Mouse (Mus musculus) testis, postnatal 14 days (tissue): ENCODE results near the gene Sirt4.

Experiments used
- DNase-seq: peaks from one replicate; pipeline ENCODE4 v3.0.0; 2021; ENCODE audit warnings: low spot score

The Sirt4 gene

DNA sequence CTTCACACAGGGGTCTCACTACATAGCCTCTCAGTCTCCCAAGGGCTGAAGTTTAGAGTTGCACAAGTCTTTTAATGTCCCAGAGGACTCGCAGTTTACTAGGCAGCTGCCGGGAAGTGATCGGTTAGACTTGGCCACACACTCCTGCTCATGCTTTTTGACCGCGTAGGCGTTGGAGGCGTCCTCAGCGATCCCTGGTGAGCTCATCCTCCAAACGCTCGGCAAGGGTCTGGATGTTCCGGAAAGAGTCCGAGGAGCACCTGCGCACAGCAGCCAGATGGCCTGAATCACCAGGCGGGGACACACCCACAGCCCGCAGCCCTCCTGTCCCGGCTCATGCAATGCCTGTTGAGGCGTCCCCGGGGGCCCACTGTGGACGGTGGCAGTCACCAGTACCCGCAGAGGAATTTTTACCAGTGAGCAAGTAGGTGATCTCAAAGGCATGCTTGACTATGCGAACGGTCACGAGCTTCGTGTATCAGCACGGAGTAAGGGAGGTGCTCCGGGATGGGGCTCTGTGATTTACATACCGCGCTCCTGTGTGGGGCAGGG is 7.3 kb upstream of the Sirt4 start:
- peak; percentile 82 for DNase-seq

DNA sequence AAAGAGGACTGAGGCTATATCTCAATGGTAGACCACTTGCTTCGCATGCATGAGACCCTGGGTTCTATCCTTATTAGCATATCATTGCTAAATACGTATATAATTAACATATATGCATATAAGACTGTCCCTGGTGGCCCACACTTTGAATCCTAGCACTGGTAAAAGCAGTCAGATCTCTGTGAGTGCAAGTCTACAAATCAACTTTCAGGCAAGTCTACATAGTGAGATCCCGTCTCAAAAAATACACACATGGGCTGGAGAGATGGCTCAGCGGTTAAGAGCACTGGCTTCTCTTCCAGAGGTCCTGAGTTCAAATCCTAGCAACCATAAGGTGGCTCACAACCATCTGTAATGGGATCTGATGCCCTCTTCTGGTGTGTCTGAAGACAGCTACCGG is 6.6 kb upstream of the Sirt4 start:
- DNase-seq, result no peak

DNA sequence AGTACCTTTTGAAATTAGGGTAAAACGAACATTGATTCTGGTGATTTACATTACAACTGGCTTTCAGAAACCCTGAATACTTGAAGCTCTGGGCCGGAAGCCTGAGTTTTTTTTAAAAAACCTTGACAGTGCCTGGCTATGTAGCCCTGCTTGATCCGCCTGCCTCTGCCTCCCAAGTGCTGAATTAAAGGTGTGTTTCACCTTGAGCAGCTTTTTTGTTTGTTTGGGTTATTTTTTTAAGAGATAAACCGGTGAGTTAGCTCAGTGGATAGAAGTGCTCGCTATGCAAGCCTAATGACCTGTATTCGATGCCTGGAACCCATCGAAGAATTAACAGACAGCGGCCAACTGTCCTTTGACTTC is 6.1 kb upstream of the Sirt4 start:
- DNase-seq, result no peak

DNA sequence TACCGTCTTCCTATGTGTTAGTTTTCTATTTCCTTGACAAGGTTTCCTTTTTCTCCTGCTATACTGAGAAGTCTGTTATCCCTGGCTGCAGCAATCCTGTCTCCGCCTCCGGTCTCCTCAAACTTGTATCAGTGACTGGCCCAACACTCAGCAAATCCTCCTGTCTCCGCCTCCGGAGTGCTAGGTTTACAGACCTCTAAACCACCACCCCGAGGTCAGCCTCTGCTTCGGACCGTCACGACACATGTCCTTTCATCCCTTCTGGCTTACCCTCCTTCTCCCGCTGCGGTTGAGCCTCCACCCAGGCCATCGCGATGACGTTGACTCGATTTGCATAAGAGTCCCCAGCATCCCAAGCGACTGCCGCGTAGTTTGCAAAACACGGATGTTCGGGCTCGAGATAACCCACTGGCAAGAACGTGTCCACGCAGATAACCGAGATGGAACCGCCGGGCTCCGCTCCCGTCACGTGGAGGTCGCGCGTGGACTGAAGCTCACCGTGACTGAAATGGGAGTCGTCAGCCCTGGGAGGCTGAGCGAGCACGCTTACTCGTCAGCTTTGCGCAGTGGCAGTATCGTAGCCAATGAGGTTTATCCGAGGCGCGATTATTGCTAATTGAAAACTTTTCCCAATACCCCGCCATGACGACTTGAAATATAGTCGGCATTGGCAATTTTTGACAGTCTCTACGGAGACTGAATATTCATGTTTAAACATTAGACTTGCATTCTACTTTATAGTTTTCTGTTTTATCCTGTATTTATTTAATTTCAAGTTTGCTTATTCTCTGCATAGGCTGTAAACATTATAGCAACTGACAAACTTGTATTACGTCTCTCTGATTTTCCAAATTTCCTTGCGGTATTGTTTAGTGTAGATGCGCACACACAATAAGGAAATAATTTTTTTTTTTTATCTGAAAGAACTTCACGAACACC is 5.4 kb upstream of the Sirt4 start:
- peak; percentile 91 for DNase-seq

DNA sequence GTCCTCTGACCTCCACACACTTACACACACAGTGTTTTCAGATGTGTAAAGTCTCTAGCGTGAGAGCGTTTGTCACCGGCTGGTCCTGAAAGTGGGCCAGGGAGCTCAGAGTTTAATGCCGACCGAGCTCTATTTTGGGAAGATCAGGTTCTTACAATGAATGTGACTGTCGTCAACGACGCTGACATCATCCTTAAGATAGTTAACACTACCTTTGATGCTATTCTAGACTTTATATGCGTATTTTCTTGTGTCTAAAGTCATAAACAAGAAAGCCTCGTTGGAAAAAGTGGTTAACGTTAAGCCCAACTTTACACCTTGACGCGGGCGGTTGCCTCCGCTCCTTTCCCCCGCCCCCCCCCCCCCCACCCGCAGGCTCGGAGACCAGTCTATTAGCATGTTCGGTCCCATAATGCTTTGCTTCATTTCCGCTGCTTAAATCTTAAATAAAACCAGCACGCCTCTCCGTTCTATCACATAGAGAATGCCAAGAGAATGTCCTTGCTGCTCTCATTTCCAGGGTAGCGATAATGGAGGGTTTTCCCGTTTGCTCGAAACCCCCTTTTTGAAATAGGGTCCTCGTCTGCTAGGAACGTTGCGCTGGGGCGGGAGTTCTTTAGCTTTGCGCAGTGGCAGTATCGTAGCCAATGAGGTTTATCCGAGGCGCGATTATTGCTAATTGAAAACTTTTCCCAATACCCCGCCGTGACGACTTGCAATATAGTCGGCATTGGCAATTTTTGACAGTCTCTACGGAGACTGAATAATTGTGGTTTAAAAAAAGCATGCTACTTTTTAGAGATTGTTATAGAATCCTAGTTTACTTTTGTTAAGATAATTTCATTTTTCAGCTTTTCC is 4.5 kb upstream of the Sirt4 start:
- DNase-seq, result peak; percentile 86

DNA sequence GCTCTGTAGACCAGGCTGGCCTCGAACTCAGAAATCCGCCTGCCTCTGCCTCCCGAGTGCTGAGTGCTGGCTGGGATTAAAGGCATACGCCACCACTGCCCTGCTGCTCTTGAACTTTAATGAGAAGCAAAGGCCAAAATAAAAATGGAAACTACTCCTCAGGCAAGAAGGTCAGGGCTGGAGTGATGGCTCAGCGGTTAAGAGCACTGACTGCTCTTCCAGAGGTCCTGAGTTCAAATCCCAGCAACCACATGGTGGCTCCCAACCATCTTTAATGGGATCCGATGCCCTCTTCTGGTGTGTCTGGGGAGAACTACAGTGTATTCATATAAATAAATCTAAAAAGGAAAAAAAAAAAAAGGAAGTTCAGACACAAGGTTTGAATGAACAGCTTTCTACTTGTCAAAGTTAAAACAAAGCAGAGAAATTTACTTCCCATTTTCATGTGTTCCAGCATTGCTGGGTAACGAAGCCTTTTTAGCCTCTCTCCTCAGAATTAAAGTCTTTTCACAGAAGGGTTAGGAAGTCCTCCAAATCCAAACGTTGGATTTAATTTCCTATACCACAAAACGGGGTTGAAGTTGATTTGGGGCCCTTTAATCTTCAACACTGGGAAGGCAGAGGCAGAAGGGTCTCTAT is 3.5 kb upstream of the Sirt4 start:
- no peak for DNase-seq

DNA sequence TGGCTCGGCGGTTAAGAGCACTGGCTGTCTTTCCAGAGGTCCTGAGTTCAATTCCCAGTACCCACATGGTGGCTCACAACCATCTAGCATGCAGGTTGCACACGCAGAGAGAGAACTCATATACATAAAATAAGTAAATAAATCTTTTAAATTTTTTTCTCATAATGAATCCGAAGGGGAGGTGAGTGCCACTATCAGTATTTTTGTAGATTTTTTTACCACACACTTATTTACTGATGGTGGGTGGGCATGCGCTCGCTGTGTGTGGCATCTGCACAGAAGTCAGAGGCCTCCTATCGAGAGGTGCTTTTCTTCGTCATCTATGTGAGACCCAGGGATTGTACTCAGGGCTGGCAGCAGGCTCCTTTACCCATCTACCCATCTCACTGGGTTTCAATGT is 2.8 kb upstream of the Sirt4 start:
- DNase-seq, result no peak

DNA sequence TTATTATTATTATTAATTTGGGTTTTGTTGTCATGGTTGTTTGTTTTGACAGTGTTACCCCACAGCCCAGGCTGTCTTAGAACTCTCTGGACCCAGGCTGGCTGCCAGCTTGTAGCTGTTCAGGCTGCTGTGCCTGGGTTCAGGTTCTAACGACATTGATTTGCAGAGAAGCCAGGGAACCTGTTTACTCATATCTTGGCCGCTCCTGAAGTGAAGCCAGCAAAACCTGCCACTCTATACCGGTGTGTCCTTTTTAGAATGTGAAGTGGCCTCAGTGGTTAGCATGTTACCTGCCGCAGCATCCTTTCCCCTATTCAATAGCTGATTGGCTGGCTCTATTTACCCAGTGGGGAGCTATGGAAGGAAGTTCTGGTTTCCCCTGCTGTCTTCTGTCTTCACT is 2.2 kb upstream of the Sirt4 start:
- no peak for DNase-seq

DNA sequence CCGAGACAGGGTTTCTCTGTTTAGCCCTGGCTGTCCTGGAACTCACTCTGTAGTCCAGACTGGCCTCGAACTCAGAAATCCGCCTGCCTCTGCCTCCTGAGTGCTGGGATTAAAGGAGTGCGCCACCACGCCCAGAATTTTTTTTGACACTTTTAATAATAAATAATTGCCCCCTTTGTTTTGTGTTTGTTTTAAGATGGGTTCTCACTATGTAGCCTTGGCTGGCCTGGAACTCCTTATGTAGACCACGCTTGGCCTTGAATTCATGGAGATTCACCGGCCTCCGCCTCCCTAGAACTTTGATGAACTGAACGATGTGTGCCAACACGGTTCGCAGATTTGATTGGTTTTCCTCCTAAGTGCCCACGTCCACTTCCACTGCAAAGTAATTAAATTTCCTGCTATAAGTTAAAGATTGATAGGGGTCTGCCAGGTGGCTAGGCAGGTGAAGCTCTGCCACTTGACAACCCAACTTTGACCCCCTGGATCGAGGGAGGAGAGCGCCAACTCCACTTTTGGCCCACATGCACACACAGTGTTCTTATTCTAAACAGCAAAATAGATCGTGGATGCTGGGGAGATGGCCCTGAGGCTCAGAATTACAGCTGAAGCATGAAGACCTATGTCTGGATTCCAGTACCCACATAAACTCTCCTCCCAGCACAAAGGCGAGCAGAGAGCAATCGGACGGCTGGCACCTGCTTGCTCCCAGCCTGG is 1.1 kb upstream of the Sirt4 start:
- no peak for DNase-seq

DNA sequence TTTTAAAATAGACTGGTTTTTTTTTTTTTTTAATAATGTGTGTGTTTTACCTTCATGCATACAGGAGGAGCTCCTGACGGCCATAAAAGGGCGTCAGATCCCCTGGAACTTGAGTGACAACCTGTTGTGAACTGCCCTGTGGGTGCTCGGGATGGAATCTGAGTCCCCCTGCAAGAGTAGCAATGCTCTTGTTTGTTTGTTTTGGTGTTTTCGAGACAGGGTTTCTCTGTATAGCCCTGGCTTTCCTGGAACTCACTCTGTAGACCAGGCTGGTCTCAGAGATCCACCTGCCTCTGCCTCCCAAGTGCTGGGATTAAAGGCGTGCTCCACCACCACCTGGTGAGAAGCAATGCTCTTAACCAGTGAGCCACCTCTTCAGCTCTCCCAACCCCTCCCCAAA is 471 bp upstream of the Sirt4 start:
- DNase-seq, result no peak

DNA sequence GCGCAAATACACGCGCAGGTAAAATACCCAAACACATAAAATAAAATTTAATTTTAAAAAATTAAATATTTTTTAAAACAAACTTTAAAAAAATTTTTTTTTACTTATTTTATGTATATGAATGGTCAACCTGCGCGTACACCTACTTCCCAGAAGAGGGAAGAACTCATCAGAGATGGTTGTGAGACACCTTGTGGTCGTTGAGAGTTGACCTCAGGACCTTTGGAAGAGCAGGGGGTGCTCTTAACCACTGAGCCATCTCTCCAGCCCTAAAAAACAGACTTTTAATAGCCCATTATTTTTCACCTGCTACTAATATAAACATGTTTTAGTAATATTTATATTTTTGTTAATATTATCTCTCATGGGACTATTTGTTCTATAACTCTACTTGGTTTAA is 1.1 kb downstream of the Sirt4 start:
- DNase-seq, result no peak

DNA sequence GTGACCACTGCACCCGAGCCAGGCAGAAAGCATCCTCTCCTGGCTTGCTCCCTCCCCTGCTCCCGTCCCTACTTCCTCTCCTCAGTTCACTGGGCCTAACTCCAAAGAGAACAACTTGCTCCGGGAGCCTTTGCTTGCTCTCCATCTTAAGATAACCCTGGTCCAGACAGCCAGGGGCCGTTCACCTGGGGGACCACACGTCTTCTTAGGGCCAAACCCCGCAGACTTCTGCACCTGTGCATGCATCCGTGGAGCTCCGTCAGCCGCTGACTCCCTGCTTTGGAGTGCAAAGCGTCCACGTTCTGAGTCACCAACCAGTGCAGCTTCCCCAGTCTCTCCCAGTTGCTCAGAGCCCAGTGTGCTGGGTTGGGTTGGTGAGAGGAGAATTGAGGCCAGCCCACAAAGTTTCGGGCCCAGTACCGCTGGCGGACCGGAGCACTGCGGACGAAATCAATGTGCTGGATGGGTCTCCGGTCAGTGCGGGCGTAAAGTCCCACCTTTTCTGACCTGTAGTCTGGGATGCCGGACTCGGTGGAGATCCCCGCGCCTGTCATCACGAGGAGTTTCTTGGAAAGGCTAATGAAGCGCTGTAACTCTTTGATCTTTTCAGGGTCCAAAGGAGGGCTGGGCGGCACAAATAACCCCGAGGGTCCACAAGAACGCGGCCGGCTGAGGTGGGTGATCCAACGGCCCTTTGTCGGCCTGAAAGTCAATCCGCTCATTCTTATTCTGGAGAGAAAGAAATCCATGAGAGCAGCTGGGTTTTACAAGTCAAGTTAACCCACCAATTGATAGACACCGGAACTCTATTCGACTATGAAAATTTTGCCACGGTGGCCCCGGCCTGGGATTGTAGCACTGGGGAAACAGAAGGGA is 1.9 kb downstream of the Sirt4 start:
- DNase-seq, result peak; percentile 16

DNA sequence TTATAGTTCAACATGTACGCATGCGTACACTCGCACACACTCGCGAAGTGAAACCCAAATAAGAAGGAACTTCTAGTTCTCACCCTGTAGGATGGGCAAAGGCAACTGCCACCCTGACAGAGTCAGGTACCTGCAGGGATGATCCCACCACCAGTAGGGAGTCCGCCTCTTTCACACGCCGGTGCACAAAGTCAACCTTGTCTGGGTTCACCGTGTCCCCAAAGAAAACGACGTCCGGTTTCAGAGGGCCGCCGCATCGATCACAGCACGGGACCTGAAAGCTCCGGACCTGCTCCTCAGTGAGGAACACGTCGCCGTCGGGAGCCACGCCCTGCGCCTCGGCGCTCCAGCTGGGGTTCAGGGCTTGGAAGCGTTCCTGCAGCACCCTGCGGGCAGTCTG is 4.4 kb downstream of the Sirt4 start:
- DNase-seq, result no peak

DNA sequence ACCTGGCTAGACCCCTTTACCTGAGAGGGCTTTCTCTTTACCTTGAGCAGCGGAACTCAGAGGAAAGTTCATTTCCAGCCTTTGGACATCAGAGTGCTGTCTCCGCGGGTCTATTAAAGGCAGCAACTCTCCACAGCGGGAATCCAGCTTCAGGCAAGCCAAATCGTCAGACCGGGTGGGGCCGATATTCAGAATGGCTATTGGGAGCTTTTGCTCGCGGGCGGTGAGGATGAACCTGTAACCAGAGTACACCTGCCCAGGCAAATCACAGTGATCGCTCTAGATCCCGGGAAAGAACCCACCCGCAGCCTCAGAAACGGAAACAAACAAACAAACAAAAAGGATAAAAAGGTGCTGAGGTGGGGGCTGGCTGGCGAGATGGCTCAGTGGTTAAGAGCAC is 5.0 kb downstream of the Sirt4 start:
- no peak for DNase-seq

DNA sequence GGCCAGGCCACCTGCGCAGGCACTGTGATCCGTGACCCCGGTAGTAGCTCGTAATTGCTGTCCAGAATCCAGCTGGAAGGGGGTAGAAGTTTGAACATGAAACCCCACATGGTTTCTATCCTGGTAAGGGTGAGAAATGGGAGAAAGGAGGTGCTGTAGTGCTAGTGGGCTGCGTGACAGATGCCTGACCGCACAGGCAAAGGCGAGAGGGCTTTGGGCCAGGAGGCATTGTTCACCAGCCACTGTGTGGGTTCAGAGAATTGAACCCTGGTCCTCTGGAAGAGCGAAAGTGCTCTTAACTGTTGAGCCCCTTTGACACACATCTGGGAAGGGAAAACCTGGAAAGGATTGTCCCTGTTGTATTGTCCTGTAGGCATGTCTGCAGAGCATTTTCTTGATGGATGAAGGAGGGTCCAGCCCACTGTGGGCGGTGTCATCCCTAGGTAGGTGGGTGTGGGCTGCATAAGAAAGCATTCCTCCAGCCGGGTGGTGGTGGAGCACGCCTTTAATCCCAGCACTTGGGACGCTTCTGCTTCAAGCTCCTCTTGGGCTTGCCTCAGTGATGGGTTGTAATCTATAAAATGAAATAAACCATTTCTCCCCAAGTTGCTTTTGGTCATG is 8.3 kb downstream of the Sirt4 start:
- DNase-seq, result no peak

DNA sequence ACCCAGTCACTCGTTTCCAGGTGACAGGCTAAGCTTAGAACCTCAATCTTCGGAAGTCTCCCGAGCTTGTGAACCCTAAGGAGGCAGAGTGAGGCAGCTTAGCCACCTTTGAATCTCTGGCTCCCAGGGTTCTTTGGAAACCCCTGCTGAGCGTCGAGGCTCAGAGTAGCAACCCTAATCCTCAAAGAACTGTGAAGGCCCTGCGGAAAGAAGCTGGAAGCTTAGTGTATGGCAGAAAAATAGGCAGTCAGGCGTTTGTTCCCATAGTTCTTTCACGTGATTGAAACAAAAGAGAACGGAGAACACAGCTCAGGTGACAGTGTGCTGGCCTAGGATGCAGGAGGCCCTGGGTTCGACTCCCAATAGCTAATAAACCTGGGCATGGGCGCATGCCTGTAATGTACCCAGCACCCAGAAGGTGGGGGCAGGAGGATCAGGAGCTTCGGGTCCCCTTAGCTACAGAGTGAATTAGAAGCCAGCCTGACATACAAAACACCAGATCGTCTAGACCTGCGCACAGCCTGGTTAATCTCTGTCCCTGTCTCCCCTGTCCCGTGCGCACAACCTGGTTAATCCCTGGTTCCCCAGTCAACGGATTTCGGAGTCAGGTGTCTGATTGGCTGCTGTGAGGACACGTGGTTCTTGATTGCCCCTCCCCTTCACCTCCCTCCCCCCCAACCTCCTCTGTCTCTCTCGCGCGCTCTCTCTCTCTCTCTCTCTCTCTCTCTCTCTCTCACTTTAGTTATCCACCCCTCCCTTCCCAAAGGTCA is 9.0 kb downstream of the Sirt4 start:
- no peak for DNase-seq

DNA sequence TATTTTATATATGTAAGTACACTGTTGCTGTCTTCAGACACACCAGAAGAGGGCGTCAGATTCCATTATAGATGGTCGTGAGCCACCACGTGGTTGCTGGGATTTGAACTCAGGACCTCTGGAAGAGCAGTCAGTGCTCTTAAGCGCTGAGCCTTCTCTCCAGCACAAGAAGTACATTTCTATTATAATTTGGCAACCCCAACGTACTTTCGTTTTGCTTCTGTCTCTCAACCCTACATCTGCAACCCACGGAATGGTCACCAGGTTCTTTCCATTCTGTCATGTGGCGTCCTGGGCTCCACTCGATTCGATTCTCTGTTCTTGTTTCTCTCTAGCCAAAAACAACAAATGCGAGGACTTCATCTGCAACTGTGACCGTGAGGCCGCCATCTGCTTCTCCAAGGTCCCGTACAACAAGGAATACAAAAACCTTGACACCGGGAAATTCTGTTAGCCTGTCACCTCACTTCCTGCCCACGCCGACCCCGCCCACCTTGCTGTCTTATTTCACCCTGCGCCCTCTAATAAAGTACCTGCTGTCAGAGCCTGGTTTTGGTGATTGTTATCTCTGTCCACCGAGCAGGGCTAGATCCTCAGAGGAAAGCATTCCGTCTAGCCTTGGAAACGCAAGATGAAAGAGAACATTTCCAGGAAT is 10.2 kb downstream of the Sirt4 start:
- no peak for DNase-seq

DNA sequence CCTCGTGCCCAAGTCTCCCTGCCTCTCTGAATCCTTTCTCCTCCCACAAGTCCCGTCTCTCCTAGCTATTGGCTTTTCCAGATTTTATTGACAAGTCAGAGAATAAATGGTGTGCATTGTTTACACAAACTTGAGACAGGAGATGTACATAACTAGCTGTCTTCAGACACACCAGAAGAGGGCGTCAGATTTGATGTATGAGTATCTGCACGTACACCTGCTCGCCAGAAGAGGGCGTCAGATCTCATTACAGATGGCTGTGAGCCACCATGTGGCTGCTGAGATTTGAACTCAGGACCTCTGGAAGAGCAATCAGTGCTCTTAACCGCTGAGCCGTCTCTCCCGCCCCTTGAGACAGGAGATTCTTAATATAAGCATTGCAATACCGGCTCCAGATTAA is 11.3 kb downstream of the Sirt4 start:
- no peak for DNase-seq
